Mouse (Mus musculus): ENCODE results near the gene D3Ertd751e.

Gene D3Ertd751e

GRCm38 (mm10) chr3:41742278-41742934, at the start of gene D3Ertd751e, which contains the start of gene Sclt1:
Gene D3Ertd751e, plus strand, starts transcription at chr3:41742611.
Gene Sclt1, minus strand, starts transcription at chr3:41742514.
- peak; percentile 97 for DNase-seq

- DNase-seq: no peak
These were observed 46.7 kb upstream of the D3Ertd751e start for GRCm38 (mm10) chr3:41695681-41696080.

- DNase-seq: peak; percentile 9
These were observed 672 bp upstream of the D3Ertd751e start for GRCm38 (mm10) chr3:41741601-41742277.

- peak; percentile 32 for DNase-seq
These were observed 1.0 kb downstream of the D3Ertd751e start for GRCm38 (mm10) chr3:41743436-41743835.

- DNase-seq: no peak
These were observed 12.1 kb downstream of the D3Ertd751e start for GRCm38 (mm10) chr3:41754556-41754955.

GRCm38 (mm10) chr3:41762091-41762490, 19.7 kb downstream of the D3Ertd751e start:
- no peak for DNase-seq

- DNase-seq: no peak
These were observed 70.0 kb downstream of the D3Ertd751e start for GRCm38 (mm10) chr3:41812447-41812846.

All from thymus, postnatal 4 days (tissue).